Mouse (Mus musculus) liver, embryonic 11.5 days (tissue): ENCODE results near the gene Sel1l3. TPM values are rescaled to one million over a fixed set of nuclear protein-coding genes. Genes with fewer than 3 reads are reported as not detected.

Experiments used
- ATAC-seq: fragments of 200-750 bp; cut with Nextera tagmentation; replicated peaks from 2 replicates; pipeline ENCODE4 v1.8.0; 2017; ENCODE audit warnings: moderate number of reproducible peaks, mild to moderate bottlenecking, moderate TSS enrichment, moderate library complexity; ENCODE audit not compliant: low FRiP score
- DNase-seq: peaks from one replicate; pipeline ENCODE4 v3.0.0-alpha.2; 2017; ENCODE audit warnings: low spot score
- H3K27ac ChIP-seq: fragments of 300-500 bp; sonication (generic); 2 replicates; pipeline ENCODE4 v1.5.1; 2014; ENCODE audit warnings: mild to moderate bottlenecking, low read depth, low read length, control low read depth
- H3K27me3 ChIP-seq: fragments of 300-500 bp; sonication (generic); replicated peaks from 2 replicates; pipeline ENCODE4 v1.6.1; 2014; ENCODE audit warnings: low read length, mixed read lengths; ENCODE audit not compliant: control insufficient read depth, insufficient read depth
- H3K36me3 ChIP-seq: fragments of 300-500 bp; sonication (generic); 2 replicates; pipeline ENCODE4 v1.6.1; 2014; ENCODE audit warnings: mild to moderate bottlenecking, low read length, moderate library complexity, mixed read lengths; ENCODE audit not compliant: control insufficient read depth, insufficient read depth
- H3K4me1 ChIP-seq: fragments of 300-500 bp; sonication (generic); replicated peaks from 2 replicates; pipeline ENCODE4 v1.6.1; 2014; ENCODE audit warnings: low read length, mixed read lengths; ENCODE audit not compliant: control insufficient read depth, insufficient read depth
- H3K4me2 ChIP-seq: fragments of 300-500 bp; sonication (generic); 2 replicates; pipeline ENCODE4 v1.6.1; 2014; ENCODE audit warnings: mild to moderate bottlenecking, control low read depth, moderate library complexity
- H3K4me3 ChIP-seq: fragments of 300-500 bp; sonication (generic); 2 replicates; pipeline ENCODE4 v1.5.1; 2014; ENCODE audit warnings: low read depth, low read length, control low read depth
- H3K9ac ChIP-seq: fragments of 300-500 bp; sonication (generic); 2 replicates; pipeline ENCODE4 v1.6.1; 2014; ENCODE audit warnings: low read depth, low read length, control low read depth
- H3K9me3 ChIP-seq: fragments of 300-500 bp; sonication (generic); 2 replicates; pipeline ENCODE4 v1.6.1; 2016; ENCODE audit warnings: low read length, inconsistent platforms, mixed read lengths; ENCODE audit not compliant: control insufficient read depth
- WGBS: fragments of 180-500 bp; shearing (Covaris S2); extraction: QIAGEN DNeasy Blood & Tissue Kit; methylation state at CpG from one replicate; pipeline ENCODE4 v1.1.7; 2014; 5-methylcytosine and 5-hydroxymethylcytosine counted together
- polyA plus RNA-seq: library from polyadenylated mRNA; unstranded; fragments of >200 nt; fragmentation: Nextera tagmentation; extraction: Ambion mirVana; gene quantifications from 2 replicates; pipeline ENCODE4 v1.2.1, GENCODE M21; 2014

Sel1l3 gene
- polyA plus RNA-seq, 1 experiment from 2014 or later = 0.27 TPM

- no peak for DNase-seq
- no peaks in the 10 kb centered on the region for H3K36me3 ChIP-seq
- no peak overlapping the region for H3K4me3 ChIP-seq
- H3K4me2 ChIP-seq = no peak overlapping the region
- WGBS = 84% methylated on average over 8 of the region's 8 CpGs
- H3K27me3 ChIP-seq = no peaks in the 10 kb centered on the region
- H3K4me1 ChIP-seq = no peaks in the 10 kb centered on the region
- no peak for ATAC-seq
- no peaks in the 10 kb centered on the region for H3K9me3 ChIP-seq
- H3K9ac ChIP-seq = no peak overlapping the region
- no peak overlapping the region for H3K27ac ChIP-seq
Observed at GRCm38 (mm10) chr5:53138025-53138424, 75.7 kb downstream of the Sel1l3 start.

- 73% methylated on average over 8 of the region's 8 CpGs for WGBS
- no peak overlapping the region for H3K9ac ChIP-seq
- no peaks in the 10 kb centered on the region for H3K4me1 ChIP-seq
- no peaks in the 10 kb centered on the region for H3K27me3 ChIP-seq
- no peaks in the 10 kb centered on the region for H3K36me3 ChIP-seq
- no peak overlapping the region for H3K27ac ChIP-seq
- H3K4me3 ChIP-seq = no peak overlapping the region
- H3K9me3 ChIP-seq = no peaks in the 10 kb centered on the region
- H3K4me2 ChIP-seq = no peak overlapping the region
- ATAC-seq = no peak
- DNase-seq = no peak
Observed at GRCm38 (mm10) chr5:53135984-53136383, 77.7 kb downstream of the Sel1l3 start.

- no peak overlapping the region for H3K9ac ChIP-seq
- H3K4me2 ChIP-seq = no peak overlapping the region
- ATAC-seq = no peak
- H3K36me3 ChIP-seq = no peaks in the 10 kb centered on the region
- H3K4me1 ChIP-seq = no peaks in the 10 kb centered on the region
- H3K4me3 ChIP-seq = no peak overlapping the region
- WGBS = 76% methylated on average over 2 of the region's 2 CpGs
- H3K9me3 ChIP-seq = no peaks in the 10 kb centered on the region
- H3K27me3 ChIP-seq = no peaks in the 10 kb centered on the region
- no peak overlapping the region for H3K27ac ChIP-seq
- DNase-seq = no peak
Observed at GRCm38 (mm10) chr5:53134003-53134402, 79.7 kb downstream of the Sel1l3 start.

- DNase-seq (no peak), ATAC-seq (no peak)
- Histone ChIP-seq H3K9me3 (no peaks in the 10 kb centered on the region), H3K4me1 (no peaks in the 10 kb centered on the region), H3K36me3 (no peaks in the 10 kb centered on the region), H3K9ac (no peak overlapping the region), H3K27me3 (no peaks in the 10 kb centered on the region), H3K4me2 (no peak overlapping the region), H3K27ac (no peak overlapping the region), H3K4me3 (no peak overlapping the region)
- WGBS = 63% methylated on average over 4 of the region's 4 CpGs
Observed at GRCm38 (mm10) chr5:53124701-53125100, 89.0 kb downstream of the Sel1l3 start.

- Histone ChIP-seq H3K27ac (no peak overlapping the region), H3K27me3 (no peaks in the 10 kb centered on the region), H3K4me2 (no peak overlapping the region), H3K9me3 (no peaks in the 10 kb centered on the region), H3K4me1 (no peaks in the 10 kb centered on the region), H3K36me3 (no peaks in the 10 kb centered on the region), H3K9ac (no peak overlapping the region), H3K4me3 (no peak overlapping the region)
- DNase-seq = no peak
- WGBS = 45% methylated on average over 10 of the region's 10 CpGs
- ATAC-seq = no peak
Observed at GRCm38 (mm10) chr5:53123525-53124286, 90.0 kb downstream of the Sel1l3 start.

GRCm38 (mm10) chr5:53119689-53120088, 94.0 kb downstream of the Sel1l3 start:
- Histone ChIP-seq H3K4me3 (no peak overlapping the region), H3K9me3 (no peaks in the 10 kb centered on the region), H3K36me3 (no peaks in the 10 kb centered on the region), H3K9ac (no peak overlapping the region), H3K27me3 (no peaks in the 10 kb centered on the region), H3K4me2 (no peak overlapping the region), H3K27ac (no peak overlapping the region), H3K4me1 (no peaks in the 10 kb centered on the region)
- 72% methylated on average over 3 of the region's 3 CpGs for WGBS
- no peak for ATAC-seq
- DNase-seq = no peak

DNA sequence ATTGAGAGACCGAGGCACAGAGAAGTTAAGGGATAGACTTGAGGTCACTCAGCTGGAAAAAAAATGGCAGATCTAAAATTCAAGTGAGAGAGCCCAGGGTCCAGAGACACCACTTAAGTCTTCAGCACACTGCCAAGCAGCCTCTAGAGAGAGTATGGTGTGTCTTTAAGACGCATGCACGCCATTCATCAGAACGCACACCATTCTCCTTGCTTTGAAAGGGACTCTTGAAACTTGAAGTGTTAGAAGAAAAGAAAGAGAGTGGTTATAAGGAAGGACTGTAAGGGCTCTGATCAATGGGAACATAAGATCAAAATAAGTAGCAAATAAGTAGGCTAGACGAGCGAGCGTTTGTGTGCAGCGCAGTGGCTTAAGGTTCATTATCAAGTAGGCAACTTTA, 95.5 kb downstream of the Sel1l3 start:
- H3K4me2 ChIP-seq = no peak overlapping the region
- H3K27ac ChIP-seq = no peak overlapping the region
- 93% methylated on average over 8 of the region's 8 CpGs for WGBS
- H3K4me1 ChIP-seq = no peaks in the 10 kb centered on the region
- no peaks in the 10 kb centered on the region; the same call in 1 of the 2 replicates for H3K9me3 ChIP-seq
- ATAC-seq (no peak), DNase-seq (no peak)
- H3K27me3 ChIP-seq = no peaks in the 10 kb centered on the region
- no peak overlapping the region for H3K9ac ChIP-seq
- no peaks in the 10 kb centered on the region for H3K36me3 ChIP-seq
- H3K4me3 ChIP-seq = no peak overlapping the region

DNA sequence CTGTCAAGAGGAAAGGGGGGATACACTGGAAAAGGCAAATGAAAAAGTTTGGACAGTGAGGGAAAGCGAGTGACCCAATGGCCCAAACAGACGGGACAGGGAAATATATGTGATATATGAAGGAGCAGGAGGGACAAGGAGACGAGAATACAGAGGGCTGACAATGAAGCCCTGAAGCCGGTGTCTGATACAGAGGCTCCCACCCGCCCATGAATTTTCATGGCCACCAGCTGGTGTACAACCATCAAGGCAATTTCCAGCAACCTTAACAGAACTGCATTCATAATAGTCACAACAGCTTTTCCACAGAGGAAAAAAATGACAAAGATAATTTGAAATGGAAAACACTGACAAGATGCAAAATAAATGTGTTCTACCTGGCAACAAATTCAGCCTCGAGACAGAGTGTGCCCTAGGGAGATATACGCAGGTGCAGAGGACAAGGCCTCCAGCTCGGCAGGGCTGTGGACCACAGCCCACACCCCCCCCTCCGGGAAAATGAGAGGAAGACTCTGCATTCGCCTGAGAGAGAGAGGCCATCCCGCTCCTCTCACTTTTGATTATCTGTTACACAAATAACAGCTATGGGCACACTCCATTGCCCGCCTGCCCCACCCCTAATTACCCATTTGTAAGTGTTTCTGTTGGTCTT, 99.0 kb downstream of the Sel1l3 start:
- Histone ChIP-seq H3K27me3 (no peaks in the 10 kb centered on the region), H3K4me1 (no peaks in the 10 kb centered on the region), H3K4me2 (no peak overlapping the region), H3K9ac (no peak overlapping the region), H3K27ac (no peak overlapping the region), H3K4me3 (no peak overlapping the region), H3K9me3 (no peaks in the 10 kb centered on the region; the same call in 1 of the 2 replicates), H3K36me3 (no peaks in the 10 kb centered on the region)
- ATAC-seq (no peak), DNase-seq (no peak)
- WGBS = 72% methylated on average over 12 of the region's 12 CpGs

DNA sequence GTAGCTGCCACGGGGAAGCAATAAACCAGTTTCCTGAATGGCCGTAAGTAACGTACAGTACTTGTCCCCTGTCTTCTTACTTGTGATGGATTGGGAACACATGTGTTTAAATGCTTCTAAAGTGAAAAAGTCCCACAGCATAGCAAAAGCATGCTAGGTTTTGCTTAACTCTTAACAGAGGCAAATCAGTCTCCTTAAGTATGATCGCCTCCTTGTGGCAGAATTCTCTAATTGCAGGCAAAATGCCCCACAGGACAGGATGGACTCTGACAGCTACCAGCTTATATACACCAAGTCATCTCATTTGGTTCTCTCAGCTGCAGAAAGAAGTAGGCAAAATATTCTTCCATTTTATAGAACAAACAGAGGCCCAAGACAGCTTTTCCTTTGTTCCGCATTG, 100.8 kb downstream of the Sel1l3 start:
- WGBS = 85% methylated on average over 5 of the region's 5 CpGs

More for the DNA sequence above, 100.8 kb downstream of the Sel1l3 start:
- DNase-seq (no peak), ATAC-seq (no peak)
- H3K9ac ChIP-seq = no peak overlapping the region
- H3K9me3 ChIP-seq = no peaks in the 10 kb centered on the region; the same call in 1 of the 2 replicates
- H3K4me1 ChIP-seq = no peaks in the 10 kb centered on the region
- no peaks in the 10 kb centered on the region for H3K27me3 ChIP-seq
- H3K4me2 ChIP-seq = no peak overlapping the region
- H3K27ac ChIP-seq = no peak overlapping the region
- no peak overlapping the region for H3K4me3 ChIP-seq
- H3K36me3 ChIP-seq = no peaks in the 10 kb centered on the region
